Mouse (Mus musculus) G1E-ER4 (cell line): ENCODE data around the gene Prss38. TPM values are rescaled to one million over a fixed set of nuclear protein-coding genes. Genes with fewer than 3 reads are reported as not detected.

Source experiments
- GATA1 ChIP-seq: IDR thresholded peaks from one replicate; pipeline ENCODE4 v1.8.0; 2012; ENCODE audit warnings: low read length, inconsistent platforms
- polyA plus RNA-seq: library from polyadenylated mRNA; stranded (reverse); fragments of >175 nt; gene quantifications from 2 replicates; pipeline ENCODE4 v1.2.3, GENCODE M21; 2012

The Prss38 gene
- polyA plus RNA-seq, 1 experiment: not detected

DNA sequence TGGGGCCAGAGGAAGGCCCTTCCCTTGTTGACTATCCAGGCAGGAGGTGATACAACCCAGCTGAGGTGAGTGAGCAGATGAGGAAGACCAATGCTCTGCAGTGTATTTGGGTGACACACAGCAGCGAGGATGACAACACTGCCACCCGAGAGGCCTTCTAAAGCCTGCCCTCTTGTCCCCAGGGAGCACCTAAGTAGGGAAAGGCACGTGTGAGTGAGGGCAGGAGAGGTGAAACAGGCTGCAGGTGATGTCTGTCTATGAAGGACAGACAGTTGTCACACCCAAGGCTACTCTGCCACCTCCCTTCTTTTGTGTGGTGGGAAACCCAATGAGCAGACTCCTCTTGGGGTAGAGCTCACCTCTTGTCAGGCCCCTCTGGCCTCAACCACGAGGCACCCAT, 14.2 kb upstream of the Prss38 start:
- no peak for TF ChIP-seq GATA1

DNA sequence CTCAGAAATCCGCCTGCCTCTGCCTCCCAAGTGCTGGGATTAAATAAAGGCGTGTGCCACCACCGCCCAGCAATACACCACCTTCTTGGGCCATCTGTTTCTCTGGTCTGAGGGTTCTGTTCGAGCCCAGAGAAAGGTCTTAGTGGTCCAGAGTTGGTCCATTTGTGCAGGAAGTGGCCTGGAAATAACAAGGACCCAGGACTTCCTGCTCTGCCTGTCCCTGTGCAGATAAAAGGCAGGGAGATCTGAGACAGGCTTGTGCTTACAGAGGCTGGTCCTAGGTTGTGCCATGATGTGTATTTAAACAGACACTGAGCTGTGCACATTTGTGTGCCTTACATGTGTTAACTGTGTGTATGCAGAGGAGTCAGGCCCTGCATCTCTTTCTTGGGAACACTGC, 13.3 kb upstream of the Prss38 start:
- TF ChIP-seq GATA1: no peak

GRCm38 (mm10) chr11:59387471-59387870, 12.0 kb upstream of the Prss38 start:
- no peak for TF ChIP-seq GATA1

- TF ChIP-seq GATA1: no peak
These were observed 9.7 kb upstream of the Prss38 start for GRCm38 (mm10) chr11:59385123-59385522.

DNA sequence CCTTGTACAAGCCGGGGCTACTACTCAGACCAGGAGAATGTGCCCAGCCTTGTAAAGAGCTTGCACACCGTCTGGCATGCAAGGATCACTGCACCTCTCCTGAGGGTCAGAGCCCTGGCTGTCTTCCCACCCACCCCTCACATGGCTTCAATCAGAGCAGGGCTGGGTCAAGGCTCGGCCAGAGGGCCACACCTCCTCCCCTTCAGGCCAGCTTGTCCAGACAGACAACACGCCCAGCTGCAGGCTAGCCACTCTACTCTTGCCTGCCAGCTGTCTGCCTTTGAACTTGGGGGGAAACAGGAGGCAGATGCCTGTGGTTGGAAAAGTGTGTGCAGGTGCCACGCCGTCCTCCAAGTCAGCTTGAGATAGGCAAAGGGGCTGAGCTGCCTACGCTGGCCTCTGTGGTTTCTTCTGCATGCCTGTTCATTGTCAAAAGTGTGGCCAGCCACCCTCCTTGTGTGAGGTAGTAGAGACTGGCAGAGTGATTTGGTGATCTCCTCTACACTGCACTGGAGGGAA, 9.0 kb upstream of the Prss38 start:
- TF ChIP-seq GATA1: no peak

DNA sequence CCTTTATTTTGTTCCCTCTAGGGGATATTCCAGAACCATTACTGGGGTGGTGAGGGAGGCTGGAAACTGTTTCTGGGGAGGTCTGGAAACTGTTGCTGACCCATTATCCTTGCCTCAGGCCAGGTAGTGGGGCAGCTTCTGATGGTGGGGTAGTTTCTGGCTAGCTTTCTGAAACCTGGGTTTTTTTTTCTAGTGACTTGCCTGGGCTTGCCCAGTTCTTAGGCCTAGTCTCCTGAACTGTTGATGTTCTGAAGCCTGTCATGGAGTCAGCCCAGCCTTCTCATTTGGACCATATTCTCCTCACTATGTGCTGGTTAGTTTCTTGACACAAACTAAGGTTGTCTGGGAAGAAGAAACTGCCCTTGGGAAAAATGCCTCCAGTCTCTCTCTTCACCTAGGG, 4.1 kb upstream of the Prss38 start:
- TF ChIP-seq GATA1: no peak

DNA sequence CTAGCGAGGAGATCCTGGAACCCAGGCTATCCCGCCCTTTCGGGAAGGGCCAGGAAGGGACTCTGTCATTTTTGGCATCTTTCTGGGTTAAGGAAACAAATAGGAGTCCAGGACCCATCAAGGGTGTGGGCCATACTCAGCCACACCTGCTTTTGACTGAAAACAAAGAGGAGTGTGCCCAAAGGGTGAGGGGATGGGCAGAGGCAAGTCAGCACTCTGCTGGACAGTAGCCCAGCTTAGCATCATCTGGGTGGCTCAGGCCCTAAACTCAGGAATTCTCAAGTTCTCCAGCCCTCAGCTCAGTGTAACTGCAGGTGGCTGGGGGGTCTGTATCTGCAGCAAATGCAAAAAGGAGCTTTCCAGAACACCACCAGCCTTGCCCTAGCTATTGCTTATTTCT, 2.5 kb upstream of the Prss38 start:
- no peak for TF ChIP-seq GATA1

- TF ChIP-seq GATA1: no peak
These were observed 5.6 kb downstream of the Prss38 start for GRCm38 (mm10) chr11:59369848-59370247.

DNA sequence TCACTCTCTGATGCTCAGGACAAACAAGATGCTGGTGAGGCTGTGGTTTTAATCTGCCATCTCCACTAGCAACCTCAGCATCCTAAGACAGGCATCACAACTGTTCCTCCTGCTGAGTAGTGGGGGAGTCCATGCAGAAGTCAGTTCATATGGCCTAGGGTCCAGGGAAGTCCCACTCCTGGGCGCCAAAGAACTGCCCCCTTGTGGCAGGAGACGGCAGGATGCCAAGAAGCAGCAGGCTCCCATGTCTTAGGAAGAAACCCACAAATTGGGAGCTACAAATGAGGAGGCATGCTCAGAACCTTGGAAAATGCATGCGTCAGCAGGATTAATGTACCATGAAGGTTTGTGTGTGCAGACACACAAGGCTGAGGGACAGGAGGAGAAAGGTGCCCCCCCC, 8.8 kb downstream of the Prss38 start:
- no peak for TF ChIP-seq GATA1

DNA sequence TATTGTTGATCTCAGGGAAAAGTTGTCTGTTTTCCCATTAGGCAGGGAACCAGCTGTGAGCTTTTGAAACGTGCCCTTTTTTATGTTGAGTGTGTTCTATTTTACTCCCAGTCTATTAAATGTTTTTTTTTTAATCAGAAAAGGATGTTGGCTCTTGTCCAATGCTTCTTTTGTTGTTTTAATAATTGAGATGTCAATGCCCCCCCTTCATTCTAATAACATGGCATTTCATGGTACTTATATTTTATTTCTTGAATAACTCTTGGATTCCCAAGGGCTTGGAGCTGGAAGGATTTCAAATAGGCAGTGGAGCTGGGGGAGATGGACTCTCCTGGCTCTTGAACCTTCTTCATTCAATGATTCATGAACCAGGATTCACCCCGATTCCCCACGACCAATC, 9.4 kb downstream of the Prss38 start:
- no peak for TF ChIP-seq GATA1

- no peak for TF ChIP-seq GATA1
These were observed 11.0 kb downstream of the Prss38 start for GRCm38 (mm10) chr11:59364417-59364816.

DNA sequence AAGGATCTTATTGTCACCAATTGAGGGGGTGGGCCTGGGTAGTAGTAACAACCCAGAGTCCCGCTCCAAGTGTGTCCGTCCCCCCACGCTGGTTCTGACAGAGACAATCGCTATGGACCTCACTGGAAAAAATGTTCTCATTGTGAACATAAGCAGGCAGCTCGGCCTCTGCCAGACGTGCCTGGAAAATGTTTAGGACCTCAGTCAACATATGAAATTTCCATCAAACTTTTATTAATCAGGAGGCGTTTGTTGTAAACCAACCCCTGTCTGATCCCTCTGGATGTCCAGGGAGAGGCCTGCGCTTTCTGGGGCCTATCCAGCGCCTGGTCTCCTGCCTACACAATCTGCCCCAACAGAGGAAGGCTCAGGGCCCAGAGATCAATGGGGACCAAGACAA, 11.4 kb downstream of the Prss38 start:
- no peak for TF ChIP-seq GATA1

GRCm38 (mm10) chr11:59361291-59361690, 14.2 kb downstream of the Prss38 start:
- TF ChIP-seq GATA1: no peak

- TF ChIP-seq GATA1: no peak
These were observed 18.6 kb downstream of the Prss38 start for GRCm38 (mm10) chr11:59356874-59357289.

DNA sequence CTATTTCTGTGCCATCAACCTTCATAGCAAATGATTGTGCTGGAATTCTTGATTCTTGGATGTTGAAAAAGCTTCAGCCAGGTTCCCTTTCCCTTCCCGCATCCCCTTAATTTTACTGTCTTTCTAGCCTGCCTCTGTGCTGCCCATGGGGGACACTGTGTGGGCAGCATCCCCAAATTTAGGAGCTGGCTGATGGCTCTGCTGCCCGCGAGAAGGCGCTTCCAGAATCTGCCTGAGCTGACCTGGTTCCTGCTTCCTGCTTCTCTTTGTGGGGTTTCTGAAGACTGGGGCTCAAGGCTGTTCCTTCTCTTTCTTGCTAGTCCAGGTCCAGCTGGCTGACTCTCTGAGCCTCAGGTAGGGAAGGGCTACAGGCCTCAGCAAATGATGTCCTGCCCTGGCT, 20.7 kb downstream of the Prss38 start:
- TF ChIP-seq GATA1: no peak

- no peak for TF ChIP-seq GATA1
These were observed 25.1 kb downstream of the Prss38 start for GRCm38 (mm10) chr11:59350326-59350725.

GRCm38 (mm10) chr11:59346166-59346910, 29.1 kb downstream of the Prss38 start:
- no peak for TF ChIP-seq GATA1
